Mouse (Mus musculus): Measurements from ENCODE around the gene Car5a.

- no peak for TF ChIP-seq CHD2 (IDR thresholded peaks at IDR 0.05; ENCODE audit: low read depth, low read length)
- TF ChIP-seq ZC3H11A (IDR thresholded peaks at IDR 0.05; ENCODE audit: borderline replicate concordance, low read depth, low read length): no peak
These were observed 38.8 kb downstream of the Car5a start for GRCm38 (mm10) chr8:121905864-121906263.
